Mouse (Mus musculus) CH12.LX (cell line): ENCODE results near the gene Ppp2ca. TPM values are rescaled to one million over a fixed set of nuclear protein-coding genes. Genes with fewer than 3 reads are reported as not detected.
"Not testable (repeated sequence)": the region's sequence is repeated elsewhere in the genome, so short reads cannot be mapped to it uniquely, and the experiment has no call there.

ENCODE experiments used
- DNase-seq: peaks from one replicate; pipeline ENCODE4 v3.0.0-alpha.2; 2013; ENCODE audit errors: extremely low read depth
- H3K27ac ChIP-seq: 2 replicates; pipeline ENCODE4 v1.5.1; 2012; ENCODE audit warnings: low read depth, mild to moderate bottlenecking, control low read depth, moderate library complexity; ENCODE audit not compliant: insufficient read depth
- H3K27me3 ChIP-seq: replicated peaks from 2 replicates; pipeline ENCODE3; 2012; ENCODE audit warnings: inconsistent platforms
- H3K36me3 ChIP-seq, 2 experiments: replicated peaks in 1 of 2; 2 replicates each; pipeline versions ENCODE3 to v1.6.1; 2012; ENCODE audit warnings: inconsistent platforms in 1 of 2, low read length in 1 of 2, mild to moderate bottlenecking in 1 of 2, mixed read lengths in 1 of 2, moderate library complexity in 1 of 2; ENCODE audit not compliant: control insufficient read depth in 1 of 2, insufficient read depth in 1 of 2
- H3K4me1 ChIP-seq, 2 experiments: 2 replicates each; pipeline ENCODE4 v1.6.1; 2012; ENCODE audit warnings: inconsistent platforms in 1 of 2, moderate library complexity in 1 of 2; ENCODE audit not compliant: insufficient read depth in 2 of 2, control insufficient read depth in 1 of 2
- H3K4me2 ChIP-seq: 2 replicates; pipeline ENCODE4 v1.6.1; 2012; ENCODE audit warnings: low read depth, mild to moderate bottlenecking, control low read depth; ENCODE audit not compliant: poor library complexity, insufficient read depth, severe bottlenecking
- H3K4me3 ChIP-seq, 3 experiments: fragments of 150-350 bp in 1 of 3; sonication (generic) in 1 of 3; replicated peaks in 1 of 3; 2 replicates each; pipeline versions ENCODE3 to v1.5.1; 2011 to 2012; ENCODE audit warnings: low read depth in 2 of 3, low read length in 2 of 3, mild to moderate bottlenecking in 2 of 3, moderate library complexity in 2 of 3, control low read depth in 1 of 3, improper control_type of control experiment in 1 of 3, inconsistent platforms in 1 of 3, mixed read lengths in 1 of 3; ENCODE audit not compliant: poor library complexity in 1 of 3
- H3K79me2 ChIP-seq: replicated peaks from 2 replicates; pipeline ENCODE4 v1.6.1; 2012; ENCODE audit warnings: mild to moderate bottlenecking, moderate library complexity; ENCODE audit not compliant: control insufficient read depth, poor library complexity, insufficient read depth, severe bottlenecking; ENCODE audit errors: extremely low read depth
- H3K9ac ChIP-seq: 2 replicates; pipeline ENCODE4 v1.6.1; 2012; ENCODE audit warnings: low read depth, mild to moderate bottlenecking, control low read depth, moderate library complexity; ENCODE audit not compliant: insufficient read depth
- H3K9me3 ChIP-seq: replicated peaks from 2 replicates; pipeline ENCODE3; 2012; ENCODE audit warnings: low read length, inconsistent platforms, mixed read lengths
- CHD2 ChIP-seq: IDR thresholded peaks from 2 replicates; pipeline ENCODE4 v1.6.1; 2011; ENCODE audit warnings: low read length, improper control_type of control experiment
- CTCF ChIP-seq, 2 experiments: IDR thresholded peaks in 1 of 2; conservative IDR thresholded peaks in 1 of 2; 2 replicates each; pipeline ENCODE4 v1.5.1; 2011 to 2012; ENCODE audit warnings: low read depth in 2 of 2, low read length in 2 of 2, improper control_type of control experiment in 1 of 2, inconsistent platforms in 1 of 2, mild to moderate bottlenecking in 1 of 2, moderate library complexity in 1 of 2
- E2F4 ChIP-seq: IDR thresholded peaks from 2 replicates; pipeline ENCODE4 v1.6.1; 2011; ENCODE audit warnings: low read depth, low read length, improper control_type of control experiment; ENCODE audit not compliant: insufficient replicate concordance
- JUN ChIP-seq: IDR thresholded peaks from 2 replicates; pipeline ENCODE4 v1.6.1; 2011; ENCODE audit warnings: low read depth, mild to moderate bottlenecking, low read length, improper control_type of control experiment, moderate library complexity; ENCODE audit not compliant: insufficient read depth
- JUND ChIP-seq: conservative IDR thresholded peaks from 2 replicates; pipeline ENCODE4 v1.6.1; 2011; ENCODE audit warnings: low read depth, low read length, improper control_type of control experiment
- KAT2A ChIP-seq: IDR thresholded peaks from 2 replicates; pipeline ENCODE4 v1.6.1; 2012; ENCODE audit warnings: low read length, improper control_type of control experiment, inconsistent platforms; ENCODE audit not compliant: insufficient replicate concordance
- MAFK ChIP-seq: IDR thresholded peaks from 2 replicates; pipeline ENCODE4 v1.6.1; 2011; ENCODE audit warnings: low read length, improper control_type of control experiment; ENCODE audit not compliant: insufficient replicate concordance
- MEF2A ChIP-seq: IDR thresholded peaks from 2 replicates; pipeline ENCODE4 v1.6.1; 2014; ENCODE audit warnings: low read depth, mild to moderate bottlenecking, inconsistent platforms, low read length, improper control_type of control experiment, borderline replicate concordance
- NRF1 ChIP-seq: IDR thresholded peaks from 2 replicates; pipeline ENCODE4 v1.6.1; 2014; ENCODE audit warnings: low read depth, mild to moderate bottlenecking, inconsistent platforms, low read length, improper control_type of control experiment, moderate library complexity
- POLR2A ChIP-seq: IDR thresholded peaks from 2 replicates; pipeline ENCODE4 v1.6.1; 2011; ENCODE audit warnings: low read depth, mild to moderate bottlenecking, improper control_type of control experiment, low read length
- POLR2AphosphoS2 ChIP-seq: IDR thresholded peaks from 2 replicates; pipeline ENCODE4 v1.6.1; 2011; ENCODE audit warnings: low read depth, low read length, improper control_type of control experiment
- RAD21 ChIP-seq: IDR thresholded peaks from 2 replicates; pipeline ENCODE4 v1.6.1; 2011; ENCODE audit warnings: low read depth, mild to moderate bottlenecking, low read length, improper control_type of control experiment, moderate library complexity
- RCOR1 ChIP-seq: conservative IDR thresholded peaks from 2 replicates; pipeline ENCODE4 v1.6.1; 2012; ENCODE audit warnings: low read depth, mild to moderate bottlenecking, inconsistent platforms, low read length, improper control_type of control experiment
- USF1 ChIP-seq: IDR thresholded peaks from 2 replicates; pipeline ENCODE4 v1.6.1; 2014; ENCODE audit warnings: low read depth, mild to moderate bottlenecking, inconsistent platforms, low read length, improper control_type of control experiment
- ZKSCAN1 ChIP-seq: IDR thresholded peaks from 2 replicates; pipeline ENCODE4 v1.6.1; 2012; ENCODE audit warnings: low read depth, inconsistent platforms, low read length, improper control_type of control experiment, borderline replicate concordance
- ZMIZ1 ChIP-seq: IDR thresholded peaks from 2 replicates; pipeline ENCODE4 v1.6.1; 2012; ENCODE audit warnings: low read depth, mild to moderate bottlenecking, inconsistent platforms, low read length, improper control_type of control experiment
- ZNF384 ChIP-seq: IDR thresholded peaks from 2 replicates; pipeline ENCODE4 v1.6.1; 2012; ENCODE audit warnings: low read depth, low read length, improper control_type of control experiment, inconsistent platforms
- dilution Hi-C: fragments of 300-500 bp; cut with MboI; formaldehyde crosslinking; loops from 2 replicates; pipeline ENCODE4 v1.14.3; 2020; ENCODE audit warnings: low sequenced_read_pairs; ENCODE audit not compliant: extremely low pct_unique_long_range_greater_than_20kb, extremely low pct_ligation_motif_present
- in situ Hi-C: fragments of 300-500 bp; cut with MboI; formaldehyde crosslinking; loops from 3 replicates; pipeline ENCODE4 v1.14.3; 2019; ENCODE audit warnings: low sequenced_read_pairs, low pct_ligation_motif_present, low pct_unique_long_range_greater_than_20kb, mixed read lengths
- polyA plus RNA-seq: library from polyadenylated mRNA; unstranded; fragments of >175 nt; gene quantifications from 2 replicates; pipeline ENCODE4 v1.2.1, GENCODE M21; 2012; ENCODE audit warnings: low read depth; ENCODE audit not compliant: insufficient read length
- total RNA-seq, 2 experiments: library from RNA; depleted of rRNA; stranded (reverse); fragments of 300-350 nt in 1 of 2; fragments of >200 nt in 1 of 2; gene quantifications; 2 replicates each; pipeline ENCODE4 v1.2.3; 2012 to 2014

Ppp2ca gene
- total and polyA plus RNA-seq, 3 experiments = 85.5 to 185 (median 177) TPM

- H3K9ac ChIP-seq, H3K27me3 ChIP-seq, dilution Hi-C loops, H3K4me2 ChIP-seq, DNase-seq, H3K4me3 ChIP-seq, H3K4me1 ChIP-seq, H3K27ac ChIP-seq: not testable (repeated sequence)
- Histone ChIP-seq H3K79me2 (peaks cover 31% of the 10 kb centered on the region), H3K36me3 (peaks cover 87 to 97% of the 10 kb centered on the region in 2 experiments), H3K9me3 (peaks cover 18% of the 10 kb centered on the region)
- peak; percentile 1; the same call in 1 of the 2 replicates for TF ChIP-seq RAD21
- TF ChIP-seq CTCF (conservative IDR thresholded peaks at IDR 0.05 in 1 of 2, IDR thresholded peaks at IDR 0.05 in 1 of 2; ENCODE audit: low read depth in 2 of 2, low read length in 2 of 2) = peak; percentile 37 to 45; a peak in 2 of 4 replicates
- TF ChIP-seq, all 38 proteins: peak for 2; not testable (repeated sequence) for 36
- in situ Hi-C loops = not testable (repeated sequence)
These were observed 21.9 kb downstream of the Ppp2ca start for GRCm38 (mm10) chr11:52120415-52120814.

GRCm38 (mm10) chr11:52122045-52122444 is 23.6 kb downstream of the Ppp2ca start:
- TF ChIP-seq ZKSCAN1 (no peak), RAD21 (no peak), E2F4 (no peak), NRF1 (no peak), RCOR1 (no peak), POLR2A (no peak), MAFK (no peak), USF1 (no peak), ZNF384 (no peak), KAT2A (no peak), CHD2 (no peak), JUND (no peak), ZMIZ1 (no peak), JUN (no peak), POLR2AphosphoS2 (no peak), MEF2A (no peak)
- no peaks in the 10 kb centered on the region for H3K4me1 ChIP-seq
- no peak for DNase-seq
- H3K9me3 ChIP-seq = peaks cover 18% of the 10 kb centered on the region
- H3K4me2 ChIP-seq = no peak overlapping the region
- no peaks in the 10 kb centered on the region for H3K27me3 ChIP-seq
- H3K9ac ChIP-seq = no peak overlapping the region
- H3K27ac ChIP-seq = no peak overlapping the region
- H3K36me3 ChIP-seq = peaks cover 82 to 94% of the 10 kb centered on the region in 2 experiments
- peaks cover 19% of the 10 kb centered on the region for H3K79me2 ChIP-seq
- no peak overlapping the region for H3K4me3 ChIP-seq
- in situ Hi-C loops = no loop called here
- dilution Hi-C loops = no loop called here
